Mouse (Mus musculus): Measurements from ENCODE around the gene Mxd4.
A peak's percentile ranks its signal among the peaks of the same experiment; 100 is the strongest.

Gene Mxd4

GRCm38 (mm10) chr5:34187601-34188316 lies at the start of gene Mxd4:
Mxd4 (minus strand) TSS chr5:34187720.
- peak; percentile 100 for DNase-seq

DNA sequence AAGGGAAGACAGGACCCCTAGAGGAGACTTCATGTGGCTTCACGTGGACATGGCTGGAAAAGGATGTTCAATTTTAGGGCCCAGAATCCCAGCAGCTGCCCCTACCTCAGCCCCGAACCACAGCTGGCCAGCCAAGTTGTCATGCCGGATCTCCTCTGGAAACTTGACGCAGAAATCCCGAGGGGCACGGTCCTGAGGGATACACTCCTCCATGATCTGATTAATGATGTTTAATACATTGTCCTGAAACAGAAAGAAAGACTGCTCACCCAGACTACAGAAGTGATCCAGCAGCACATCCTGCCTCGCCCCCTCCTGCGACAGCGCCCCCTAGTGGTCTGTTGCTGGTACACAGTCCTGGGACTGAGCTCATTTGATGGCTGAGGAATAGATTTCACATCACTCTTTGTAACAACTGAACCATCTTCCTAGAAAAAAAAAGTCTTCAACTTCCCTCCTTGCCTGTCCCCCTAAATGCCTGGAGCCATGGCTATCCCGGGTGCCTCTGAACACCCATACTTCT lies 48.4 kb upstream of the Mxd4 start:
- no peak for DNase-seq

DNA sequence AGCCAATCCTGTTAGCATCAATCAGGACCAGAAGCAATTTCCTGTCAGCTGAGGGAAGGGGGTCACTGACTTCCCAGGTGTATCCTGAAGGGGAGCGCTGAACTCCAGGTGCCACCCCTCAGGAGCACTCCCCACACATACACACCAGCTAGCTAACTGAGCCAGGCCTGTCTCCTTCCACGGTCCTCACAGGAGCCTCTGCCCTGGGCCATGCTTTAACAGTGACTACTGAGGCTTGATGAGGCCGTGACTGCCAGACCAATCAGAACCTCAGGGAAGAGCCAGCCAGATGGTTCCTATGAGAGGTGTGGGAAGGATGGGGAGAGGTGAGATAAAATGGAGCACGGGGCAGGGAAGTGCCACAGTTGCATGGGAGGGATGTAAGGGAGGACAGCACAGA lies 47.5 kb upstream of the Mxd4 start:
- no peak for DNase-seq

- DNase-seq = no peak
Measured at GRCm38 (mm10) chr5:34233221-34233515, 45.6 kb upstream of the Mxd4 start.

- DNase-seq = no peak
Measured at GRCm38 (mm10) chr5:34232481-34233220, 45.1 kb upstream of the Mxd4 start.

GRCm38 (mm10) chr5:34231901-34232300 lies 44.4 kb upstream of the Mxd4 start:
- DNase-seq = no peak

- no peak for DNase-seq
Measured at GRCm38 (mm10) chr5:34230599-34231485, 43.3 kb upstream of the Mxd4 start.

GRCm38 (mm10) chr5:34229503-34229902 lies 42.0 kb upstream of the Mxd4 start:
- DNase-seq = no peak

- DNase-seq = no peak
Measured at GRCm38 (mm10) chr5:34225516-34225915, 38.0 kb upstream of the Mxd4 start.

DNA sequence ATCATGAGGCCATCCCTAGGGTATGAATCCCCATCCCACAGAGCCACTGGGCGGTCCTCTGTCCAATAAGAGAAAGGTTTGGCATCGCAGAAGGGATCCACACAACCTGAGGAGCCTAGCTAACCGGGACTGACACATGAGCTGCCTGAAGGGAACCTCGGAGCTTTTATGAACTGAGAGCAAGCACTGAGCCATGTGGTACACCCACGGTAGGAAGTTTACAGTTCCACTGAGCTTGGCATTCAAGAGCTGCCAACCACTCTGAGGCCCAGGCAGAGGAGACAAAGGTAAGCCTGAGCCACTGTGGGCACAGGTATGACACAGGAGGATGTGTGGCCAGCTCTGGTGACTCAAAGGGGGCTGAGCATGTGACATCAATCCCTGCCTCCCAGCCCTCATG lies 37.0 kb upstream of the Mxd4 start:
- DNase-seq = no peak

DNA sequence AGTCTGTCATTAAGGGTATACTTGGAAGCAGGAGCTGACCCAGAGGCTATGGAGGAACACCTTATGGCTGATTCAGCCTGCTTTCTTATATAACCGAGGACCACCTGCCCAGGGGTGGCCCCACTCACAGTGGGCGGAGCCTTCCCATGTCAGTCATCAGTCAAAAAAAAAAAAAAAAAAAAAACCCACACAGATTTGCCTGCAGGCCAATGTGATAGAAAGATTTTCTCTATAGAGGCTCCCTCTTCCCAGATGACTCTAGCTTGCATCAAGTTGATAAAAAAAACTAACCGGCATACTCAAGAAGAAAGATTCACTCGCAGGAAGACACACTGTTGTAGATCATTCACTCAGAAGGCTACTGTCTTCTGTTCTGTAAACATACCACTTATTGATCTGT lies 32.5 kb upstream of the Mxd4 start:
- DNase-seq = no peak

GRCm38 (mm10) chr5:34218672-34219071 lies 31.2 kb upstream of the Mxd4 start:
- DNase-seq = no peak

- DNase-seq = no peak
Measured at GRCm38 (mm10) chr5:34217756-34218155, 30.2 kb upstream of the Mxd4 start.

GRCm38 (mm10) chr5:34216025-34216424 lies 28.5 kb upstream of the Mxd4 start:
- no peak for DNase-seq

DNA sequence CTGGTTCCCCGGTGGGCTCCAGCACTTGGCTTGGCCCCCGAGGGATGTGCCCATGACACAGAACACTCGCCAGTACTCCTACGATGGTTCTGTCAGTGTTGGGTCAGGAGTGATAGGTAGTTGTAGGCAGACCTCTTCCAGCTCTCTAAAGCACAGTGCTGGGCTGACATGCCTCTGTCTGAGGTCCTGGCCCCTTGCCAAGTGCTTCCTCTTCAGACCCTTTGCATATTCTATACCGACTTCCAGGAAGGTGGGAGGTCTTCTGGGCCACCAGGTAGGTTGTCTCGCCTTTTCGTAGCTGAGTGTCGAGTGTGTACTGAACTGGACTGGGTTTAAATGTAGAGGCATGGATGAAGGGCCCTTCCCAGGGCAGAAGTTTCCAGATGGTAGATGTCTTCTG lies 26.1 kb upstream of the Mxd4 start:
- no peak for DNase-seq

DNA sequence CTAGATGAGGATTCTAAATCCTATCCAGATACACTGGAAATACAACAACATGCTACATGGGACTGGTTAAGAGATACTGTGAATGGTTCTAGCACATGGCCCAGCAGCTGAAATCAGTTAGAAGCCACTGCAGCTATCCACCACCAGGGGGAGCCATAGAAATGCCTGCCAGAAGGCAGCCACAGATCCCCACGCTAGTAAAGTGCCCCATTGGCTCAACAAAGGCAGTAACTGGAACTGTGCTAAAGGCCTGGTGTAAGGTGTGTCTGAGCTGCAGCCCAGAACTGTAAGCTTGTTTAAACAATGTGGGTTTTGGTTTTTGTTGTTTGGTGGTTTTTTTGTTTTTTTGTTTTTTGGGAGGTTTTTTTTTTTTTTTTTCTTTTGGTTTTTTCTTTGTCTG lies 22.8 kb upstream of the Mxd4 start:
- DNase-seq = peak; percentile 34

DNA sequence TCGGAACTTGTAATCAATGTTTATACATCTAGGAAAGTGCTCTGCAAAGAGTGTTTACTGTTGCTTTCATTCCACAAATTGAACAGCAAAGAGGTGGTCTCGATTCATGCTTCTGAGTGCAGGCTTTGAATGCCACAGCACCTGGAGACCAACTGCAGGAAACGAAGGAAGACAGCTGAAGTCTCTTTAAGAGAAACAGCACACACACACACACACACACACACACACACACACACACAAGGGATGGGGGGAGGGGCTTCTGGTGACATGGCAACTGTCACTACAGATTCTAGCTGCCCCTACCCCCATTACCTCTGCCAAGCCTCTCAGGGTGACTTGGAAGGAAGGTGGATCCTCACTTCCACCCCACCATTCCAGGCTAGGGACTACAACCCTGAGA lies 20.0 kb upstream of the Mxd4 start:
- DNase-seq = no peak

GRCm38 (mm10) chr5:34205788-34206187 lies 18.3 kb upstream of the Mxd4 start:
- DNase-seq = no peak

DNA sequence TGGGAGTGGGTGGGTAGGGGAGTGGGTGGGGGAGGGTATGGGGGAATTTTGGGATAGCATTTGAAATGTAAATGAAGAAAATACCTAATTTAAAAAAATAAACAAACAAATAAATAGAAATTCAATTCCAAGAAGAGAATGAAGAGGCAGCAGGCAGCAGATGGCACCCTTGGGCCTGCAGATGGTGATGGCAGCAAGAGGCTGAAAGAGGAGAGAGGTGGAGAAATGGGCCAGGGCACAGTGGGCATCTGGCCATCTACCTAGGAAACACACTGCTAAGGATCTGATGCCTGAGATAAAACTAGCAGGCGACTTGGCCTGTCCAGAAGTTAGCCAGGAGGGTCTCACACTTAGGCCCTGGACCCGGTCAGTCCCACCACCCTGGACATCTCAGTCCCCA lies 17.4 kb upstream of the Mxd4 start:
- DNase-seq = no peak

- no peak for DNase-seq
Measured at GRCm38 (mm10) chr5:34202006-34202405, 14.5 kb upstream of the Mxd4 start.

DNA sequence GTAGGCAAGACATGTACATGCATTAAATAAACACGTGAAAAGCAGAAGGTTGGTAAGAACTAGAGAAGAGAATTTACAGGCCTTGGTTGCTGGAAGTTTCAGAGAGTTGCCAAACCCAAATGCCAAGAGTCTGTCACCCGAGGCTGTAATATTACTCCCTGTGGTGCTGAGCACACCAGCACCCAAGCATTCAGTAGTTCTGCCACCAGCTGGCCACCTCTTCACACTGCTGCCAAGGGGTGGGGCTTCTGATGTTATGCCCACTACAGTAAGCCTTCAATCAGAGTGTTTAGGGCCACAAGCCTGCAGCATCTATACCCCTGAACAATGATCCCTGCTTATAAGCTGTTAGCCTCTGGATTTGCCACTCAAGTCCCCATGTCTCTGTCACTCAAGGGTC lies 13.9 kb upstream of the Mxd4 start:
- DNase-seq = peak; percentile 47

DNA sequence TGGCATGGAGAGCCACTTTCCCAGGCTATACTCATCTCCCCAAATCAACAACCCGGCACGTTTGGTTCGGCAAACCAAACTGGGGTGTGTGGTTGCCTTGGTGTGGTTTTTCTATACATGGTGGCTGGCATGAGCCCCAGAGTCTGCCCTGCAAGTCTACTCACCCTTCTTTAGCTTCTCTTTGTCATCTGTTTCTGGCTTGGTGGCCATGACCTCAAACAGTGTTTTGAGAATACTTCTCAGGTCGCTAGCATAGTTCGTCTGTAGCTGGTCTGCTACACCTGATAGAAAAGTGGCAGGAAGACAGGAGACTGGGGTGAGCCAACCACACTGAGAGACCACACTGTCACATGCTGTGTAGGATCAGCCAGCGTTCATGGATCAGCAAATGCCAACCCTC lies 11.1 kb upstream of the Mxd4 start:
- no peak for DNase-seq

GRCm38 (mm10) chr5:34197243-34197642 lies 9.7 kb upstream of the Mxd4 start:
- no peak for DNase-seq

DNA sequence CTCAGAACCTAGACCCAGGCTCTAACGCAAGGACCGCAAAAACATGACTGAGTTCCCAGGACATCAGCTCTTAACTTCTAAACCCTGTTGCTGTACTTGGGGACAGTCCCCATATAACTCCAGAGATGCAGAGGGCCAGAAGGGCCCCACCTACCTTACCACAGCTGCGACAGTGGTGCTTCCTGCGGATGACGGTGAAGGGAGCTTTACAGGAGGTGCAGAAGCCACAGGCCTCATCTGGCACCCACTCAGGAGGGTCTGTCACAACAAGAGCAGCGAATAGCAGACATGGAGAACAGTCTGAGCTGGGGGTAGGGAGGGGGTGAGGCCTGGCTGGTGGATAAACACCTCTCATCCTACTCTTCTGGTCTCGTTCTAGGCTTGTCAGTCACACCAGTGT lies 8.9 kb upstream of the Mxd4 start:
- DNase-seq = no peak

Measured in kidney, adult 11 months (tissue).